Mouse (Mus musculus) neural tube, embryonic 11.5 days (tissue): ENCODE data around the gene Ccdc6. TPM values are rescaled to one million over a fixed set of nuclear protein-coding genes. Genes with fewer than 3 reads are reported as not detected.

Source experiments
- ATAC-seq: fragments of 200-750 bp; cut with Nextera tagmentation; 2 replicates; pipeline ENCODE4 v1.8.0; 2017; ENCODE audit warnings: moderate number of reproducible peaks, mild to moderate bottlenecking, moderate TSS enrichment, moderate library complexity; ENCODE audit not compliant: insufficient read depth, low FRiP score, low TSS enrichment
- DNase-seq: peaks from one replicate; pipeline ENCODE4 v3.0.0-alpha.2; 2015; ENCODE audit warnings: low spot score
- H3K27ac ChIP-seq: fragments of 300-500 bp; sonication (generic); 2 replicates; pipeline ENCODE4 v1.5.1; 2014; ENCODE audit warnings: low read depth, mild to moderate bottlenecking, low read length
- H3K27me3 ChIP-seq: fragments of 300-500 bp; sonication (generic); 2 replicates; pipeline ENCODE4 v1.6.1; 2014; ENCODE audit warnings: mild to moderate bottlenecking, low read length, mixed read lengths; ENCODE audit not compliant: control insufficient read depth, insufficient read depth
- H3K36me3 ChIP-seq: fragments of 300-500 bp; sonication (generic); 2 replicates; pipeline ENCODE4 v1.6.1; 2014; ENCODE audit warnings: mild to moderate bottlenecking, low read length, moderate library complexity, mixed read lengths; ENCODE audit not compliant: control insufficient read depth, insufficient read depth
- H3K4me1 ChIP-seq: fragments of 300-500 bp; sonication (generic); 2 replicates; pipeline ENCODE4 v1.6.1; 2014; ENCODE audit warnings: low read length, mixed read lengths; ENCODE audit not compliant: control insufficient read depth, insufficient read depth
- H3K4me2 ChIP-seq: fragments of 300-500 bp; sonication (generic); 2 replicates; pipeline ENCODE4 v1.6.1; 2014; ENCODE audit warnings: low read depth, mild to moderate bottlenecking, moderate library complexity
- H3K4me3 ChIP-seq: fragments of 300-500 bp; sonication (generic); 2 replicates; pipeline ENCODE4 v1.5.1; 2014; ENCODE audit warnings: low read depth, low read length
- H3K9ac ChIP-seq: fragments of 300-500 bp; sonication (generic); 2 replicates; pipeline ENCODE4 v1.6.1; 2014; ENCODE audit warnings: mild to moderate bottlenecking, low read length
- H3K9me3 ChIP-seq: fragments of 300-500 bp; sonication (generic); 2 replicates; pipeline ENCODE4 v1.6.1; 2016; ENCODE audit warnings: low read length; ENCODE audit not compliant: control insufficient read depth
- WGBS: fragments of 180-500 bp; shearing (Covaris S2); extraction: QIAGEN DNeasy Blood & Tissue Kit; methylation state at CpG from one replicate; pipeline ENCODE4 v1.1.7; 2014; 5-methylcytosine and 5-hydroxymethylcytosine counted together
- polyA plus RNA-seq: library from polyadenylated mRNA; unstranded; fragments of >200 nt; fragmentation: Nextera tagmentation; extraction: Ambion mirVana; gene quantifications from 2 replicates; pipeline ENCODE4 v1.2.1, GENCODE M21; 2014

Gene Ccdc6
- 21.6 and 23.4 TPM in 2 replicates for polyA plus RNA-seq

DNA sequence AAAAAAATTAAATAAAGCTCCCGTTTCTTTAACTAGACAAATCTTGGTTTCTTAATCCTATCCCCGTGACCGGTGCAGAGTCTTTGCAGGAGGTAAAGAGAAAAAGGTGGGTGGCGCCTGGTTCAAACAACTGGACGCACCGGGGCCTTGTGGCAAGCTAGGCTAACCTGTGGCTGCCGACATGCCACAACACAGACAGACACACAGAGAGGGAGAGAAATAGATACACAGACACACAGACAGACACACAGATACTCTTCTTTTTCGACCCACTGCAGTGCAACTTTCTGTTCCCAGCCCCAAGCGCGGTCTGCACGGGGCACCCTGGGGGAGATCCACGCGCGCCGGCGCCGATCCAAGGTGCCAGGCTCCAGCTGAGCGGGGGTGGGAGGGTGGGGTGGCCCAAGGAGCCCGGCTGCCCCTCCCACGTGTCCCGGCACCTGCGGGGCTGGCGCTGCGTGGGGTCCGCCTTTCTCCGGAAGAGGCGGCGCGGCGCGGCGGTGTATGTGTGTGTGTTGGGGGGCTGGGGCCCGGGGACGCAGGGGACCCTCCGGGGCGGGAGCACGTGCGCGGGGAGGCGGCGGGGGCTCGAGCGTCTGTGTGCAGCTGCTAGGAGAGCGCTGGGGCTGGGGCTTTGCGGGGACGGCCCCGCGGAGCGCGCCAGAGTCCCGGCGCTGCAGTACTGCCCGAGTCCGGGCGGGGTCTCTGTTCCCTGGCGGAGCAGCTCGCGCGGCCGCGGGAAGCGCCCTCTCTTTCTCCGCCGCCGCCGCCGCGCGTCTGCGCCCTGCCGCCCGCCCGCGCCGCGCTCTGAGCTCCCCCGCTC lies at the start of gene Ccdc6:
Gene Ccdc6 (plus strand): TSS at position 756 of the 823 bp plus-strand sequence.
- Histone ChIP-seq H3K9ac (peak within 1 kb of the TSS; percentile 94), H3K9me3 (no peaks in the 10 kb centered on the region), H3K4me3 (peak within 1 kb of the TSS; percentile 95), H3K36me3 (no peaks in the 10 kb centered on the region), H3K4me1 (peaks cover 18% of the 10 kb centered on the region), H3K27me3 (no peaks in the 10 kb centered on the region), H3K27ac (peak within 1 kb of the TSS; percentile 72), H3K4me2 (peak within 1 kb of the TSS; percentile 89)
- WGBS, result under 1% methylated on average over 52 of the region's 77 CpGs
- DNase-seq (peak; percentile 91), ATAC-seq (peak; percentile 86)

GRCm38 (mm10) chr10:70049771-70050170 lies 47.1 kb upstream of the Ccdc6 start:
- Histone ChIP-seq H3K9me3 (no peaks in the 10 kb centered on the region), H3K9ac (no peak overlapping the region), H3K27ac (no peak overlapping the region), H3K4me2 (no peak overlapping the region), H3K4me3 (no peak overlapping the region), H3K27me3 (no peaks in the 10 kb centered on the region), H3K4me1 (no peaks in the 10 kb centered on the region), H3K36me3 (no peaks in the 10 kb centered on the region)
- ATAC-seq (no peak), DNase-seq (no peak)
- 93% methylated on average over 7 of the region's 7 CpGs for WGBS

GRCm38 (mm10) chr10:70055291-70055690 lies 41.6 kb upstream of the Ccdc6 start:
- Histone ChIP-seq H3K4me1 (no peaks in the 10 kb centered on the region), H3K36me3 (no peaks in the 10 kb centered on the region), H3K9me3 (no peaks in the 10 kb centered on the region), H3K27me3 (no peaks in the 10 kb centered on the region), H3K4me2 (no peak overlapping the region), H3K27ac (no peak overlapping the region), H3K9ac (no peak overlapping the region), H3K4me3 (no peak overlapping the region)
- ATAC-seq (no peak), DNase-seq (no peak)
- 88% methylated on average over 2 of the region's 2 CpGs for WGBS

GRCm38 (mm10) chr10:70057064-70057463 lies 39.9 kb upstream of the Ccdc6 start:
- H3K4me1 ChIP-seq, result no peaks in the 10 kb centered on the region
- H3K36me3 ChIP-seq, result no peaks in the 10 kb centered on the region
- ATAC-seq (no peak), DNase-seq (no peak)
- 84% methylated on average over 3 of the region's 3 CpGs for WGBS
- H3K4me3 ChIP-seq, result no peak overlapping the region
- H3K9me3 ChIP-seq, result no peaks in the 10 kb centered on the region
- no peak overlapping the region for H3K9ac ChIP-seq
- no peak overlapping the region for H3K4me2 ChIP-seq
- no peaks in the 10 kb centered on the region for H3K27me3 ChIP-seq
- no peak overlapping the region for H3K27ac ChIP-seq

DNA sequence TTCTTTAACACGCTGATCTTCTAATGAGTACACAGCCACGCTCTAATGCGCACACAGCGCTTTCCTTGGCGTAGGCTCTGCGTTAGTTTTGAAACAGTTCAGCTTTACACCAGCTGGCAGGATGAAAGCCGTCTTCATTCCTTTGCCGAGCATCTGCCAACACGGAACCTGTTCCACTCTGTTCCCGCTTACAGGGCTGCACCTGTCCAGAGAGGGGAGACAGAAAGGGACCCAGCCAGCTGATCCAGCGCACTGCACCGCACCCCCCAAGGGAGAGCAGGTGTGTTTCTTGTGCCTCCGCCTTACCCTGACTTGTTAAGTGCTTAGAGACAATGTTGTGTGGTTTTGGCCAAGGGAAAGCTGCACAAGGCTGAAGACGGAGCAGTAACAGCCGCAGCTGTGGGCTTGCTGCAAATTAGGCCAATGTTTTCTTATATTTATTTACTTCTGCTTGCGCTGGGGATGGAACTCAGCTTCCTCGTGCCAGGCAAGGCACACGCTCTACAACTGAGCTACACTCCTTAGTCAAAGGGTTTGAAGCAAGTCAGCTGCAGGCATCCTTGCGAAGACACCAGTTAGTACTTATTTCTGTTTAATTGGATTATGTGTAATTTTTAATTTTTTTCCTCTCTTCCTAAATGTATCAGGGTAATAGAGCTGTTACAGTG lies 36.8 kb upstream of the Ccdc6 start:
- no peaks in the 10 kb centered on the region for H3K36me3 ChIP-seq

GRCm38 (mm10) chr10:70060689-70061081 lies 36.2 kb upstream of the Ccdc6 start:
- no peak overlapping the region for H3K4me2 ChIP-seq
- no peak for DNase-seq
- WGBS, result 40% methylated on average over 10 of the region's 10 CpGs
- no peak overlapping the region for H3K27ac ChIP-seq
- no peaks in the 10 kb centered on the region for H3K36me3 ChIP-seq
- H3K9me3 ChIP-seq, result no peaks in the 10 kb centered on the region
- no peak overlapping the region for H3K9ac ChIP-seq
- H3K4me1 ChIP-seq, result no peaks in the 10 kb centered on the region
- no peak for ATAC-seq
- no peak overlapping the region for H3K4me3 ChIP-seq
- no peaks in the 10 kb centered on the region for H3K27me3 ChIP-seq

More for the DNA sequence above, 36.8 kb upstream of the Ccdc6 start:
- Histone ChIP-seq H3K4me1 (no peaks in the 10 kb centered on the region), H3K4me3 (no peak overlapping the region), H3K9ac (no peak overlapping the region), H3K9me3 (no peaks in the 10 kb centered on the region), H3K27ac (no peak overlapping the region), H3K27me3 (no peaks in the 10 kb centered on the region), H3K4me2 (no peak overlapping the region)
- 77% methylated on average over 19 of the region's 19 CpGs for WGBS
- DNase-seq, result no peak
- no peak for ATAC-seq

GRCm38 (mm10) chr10:70063881-70064555 lies 32.9 kb upstream of the Ccdc6 start:
- H3K4me3 ChIP-seq, result no peak overlapping the region
- DNase-seq (no peak), ATAC-seq (no peak)
- no peaks in the 10 kb centered on the region for H3K36me3 ChIP-seq
- no peaks in the 10 kb centered on the region for H3K9me3 ChIP-seq
- no peak overlapping the region for H3K9ac ChIP-seq
- H3K4me1 ChIP-seq, result no peaks in the 10 kb centered on the region
- no peak overlapping the region for H3K27ac ChIP-seq
- H3K27me3 ChIP-seq, result no peaks in the 10 kb centered on the region
- WGBS, result 94% methylated on average over 6 of the region's 6 CpGs
- no peak overlapping the region for H3K4me2 ChIP-seq

GRCm38 (mm10) chr10:70065191-70065590 lies 31.7 kb upstream of the Ccdc6 start:
- H3K9me3 ChIP-seq, result no peaks in the 10 kb centered on the region
- H3K27me3 ChIP-seq, result no peaks in the 10 kb centered on the region
- H3K36me3 ChIP-seq, result no peaks in the 10 kb centered on the region
- WGBS, result 87% methylated on average over 3 of the region's 3 CpGs
- H3K4me1 ChIP-seq, result no peaks in the 10 kb centered on the region
- no peak overlapping the region for H3K9ac ChIP-seq
- no peak overlapping the region for H3K27ac ChIP-seq
- no peak overlapping the region for H3K4me2 ChIP-seq
- DNase-seq (no peak), ATAC-seq (no peak)
- H3K4me3 ChIP-seq, result no peak overlapping the region
